Mouse (Mus musculus) heart, embryonic 11.5 days (tissue): ENCODE data around the gene Synj1. TPM values are rescaled to one million over a fixed set of nuclear protein-coding genes. Genes with fewer than 3 reads are reported as not detected.
A peak's percentile ranks its signal among the peaks of the same experiment; 100 is the strongest.

Experiments
- ATAC-seq: fragments of 200-750 bp; cut with Nextera tagmentation; replicated peaks from 2 replicates; pipeline ENCODE4 v1.8.0; 2017; ENCODE audit warnings: moderate library complexity; ENCODE audit not compliant: insufficient number of reproducible peaks, low FRiP score, low TSS enrichment
- H3K27ac ChIP-seq: fragments of 300-500 bp; sonication (generic); 2 replicates; pipeline ENCODE4 v1.5.1; 2014; ENCODE audit warnings: mild to moderate bottlenecking, low read depth, low read length
- H3K27me3 ChIP-seq: fragments of 300-500 bp; sonication (generic); 2 replicates; pipeline ENCODE4 v1.6.1; 2014; ENCODE audit warnings: mild to moderate bottlenecking, low read length, mixed read lengths; ENCODE audit not compliant: control insufficient read depth, insufficient read depth
- H3K36me3 ChIP-seq: fragments of 300-500 bp; sonication (generic); 2 replicates; pipeline ENCODE4 v1.6.1; 2014; ENCODE audit warnings: mild to moderate bottlenecking, low read length, moderate library complexity, mixed read lengths; ENCODE audit not compliant: control insufficient read depth, insufficient read depth
- H3K4me1 ChIP-seq: fragments of 300-500 bp; sonication (generic); 2 replicates; pipeline ENCODE4 v1.6.1; 2014; ENCODE audit warnings: low read length; ENCODE audit not compliant: control insufficient read depth, insufficient read depth
- H3K4me2 ChIP-seq: fragments of 300-500 bp; sonication (generic); 2 replicates; pipeline ENCODE4 v1.6.1; 2014; ENCODE audit warnings: mild to moderate bottlenecking, moderate library complexity
- H3K4me3 ChIP-seq: fragments of 300-500 bp; sonication (generic); 2 replicates; pipeline ENCODE4 v1.5.1; 2014; ENCODE audit warnings: low read depth, low read length
- H3K9ac ChIP-seq: fragments of 300-500 bp; sonication (generic); 2 replicates; pipeline ENCODE4 v1.6.1; 2014; ENCODE audit warnings: mild to moderate bottlenecking, low read depth, low read length, moderate library complexity
- H3K9me3 ChIP-seq: fragments of 300-500 bp; sonication (generic); replicated peaks from 2 replicates; pipeline ENCODE4 v1.6.1; 2016; ENCODE audit warnings: low read length; ENCODE audit not compliant: control insufficient read depth
- WGBS: fragments of 180-500 bp; shearing (Covaris S2); extraction: QIAGEN DNeasy Blood & Tissue Kit; methylation state at CpG from one replicate; pipeline ENCODE4 v1.1.7; 2014; ENCODE audit not compliant: insufficient replicate concordance; 5-methylcytosine and 5-hydroxymethylcytosine counted together
- polyA plus RNA-seq: library from polyadenylated mRNA; unstranded; fragments of >200 nt; fragmentation: Nextera tagmentation; extraction: Ambion mirVana; gene quantifications from 2 replicates; pipeline ENCODE4 v1.2.1, GENCODE M21; 2014

The Synj1 gene
- polyA plus RNA-seq, 1 experiment from 2014 or later = 15.2 TPM

- peak overlapping the region; percentile 72 for H3K4me2 ChIP-seq
- H3K27me3 ChIP-seq = no peaks in the 10 kb centered on the region
- no peaks in the 10 kb centered on the region for H3K9me3 ChIP-seq
- H3K9ac ChIP-seq = peak overlapping the region; percentile 79
- peak; percentile 68 for ATAC-seq
- H3K4me1 ChIP-seq = peaks cover 6% of the 10 kb centered on the region
- no peaks in the 10 kb centered on the region for H3K36me3 ChIP-seq
- peak overlapping the region; percentile 72 for H3K4me3 ChIP-seq
- under 1% methylated on average over 47 of the region's 63 CpGs for WGBS
- H3K27ac ChIP-seq = peak overlapping the region; percentile 96
Measured at GRCm38 (mm10) chr16:91043461-91044248, 32.5 kb upstream of the Synj1 start.

- no peaks in the 10 kb centered on the region for H3K9me3 ChIP-seq
- no peak overlapping the region for H3K27ac ChIP-seq
- peak overlapping the region; percentile 72 for H3K4me2 ChIP-seq
- no peaks in the 10 kb centered on the region for H3K27me3 ChIP-seq
- ATAC-seq = no peak
- H3K9ac ChIP-seq = peak overlapping the region; percentile 56; the same call in 1 of the 2 replicates
- peak overlapping the region; percentile 22 for H3K4me3 ChIP-seq
- peaks cover 6% of the 10 kb centered on the region for H3K4me1 ChIP-seq
- peaks cover 6% of the 10 kb centered on the region for H3K36me3 ChIP-seq
- WGBS = 72% methylated on average over 1 of the region's 1 CpGs
Measured at GRCm38 (mm10) chr16:91042640-91043039, 31.5 kb upstream of the Synj1 start.

GRCm38 (mm10) chr16:91035866-91036265 lies 24.8 kb upstream of the Synj1 start:
- peaks cover 36% of the 10 kb centered on the region for H3K36me3 ChIP-seq
- no peak overlapping the region for H3K27ac ChIP-seq
- H3K4me1 ChIP-seq = no peaks in the 10 kb centered on the region
- WGBS = 91% methylated on average over 10 of the region's 10 CpGs
- no peak overlapping the region for H3K9ac ChIP-seq
- H3K4me2 ChIP-seq = no peak overlapping the region
- H3K9me3 ChIP-seq = no peaks in the 10 kb centered on the region
- ATAC-seq = no peak
- no peaks in the 10 kb centered on the region for H3K27me3 ChIP-seq
- no peak overlapping the region for H3K4me3 ChIP-seq

GRCm38 (mm10) chr16:91030751-91031150 lies 19.6 kb upstream of the Synj1 start:
- no peak overlapping the region for H3K9ac ChIP-seq
- ATAC-seq = no peak
- no peak overlapping the region for H3K4me2 ChIP-seq
- H3K36me3 ChIP-seq = peaks cover 29% of the 10 kb centered on the region
- H3K27ac ChIP-seq = no peak overlapping the region
- H3K4me1 ChIP-seq = no peaks in the 10 kb centered on the region
- H3K27me3 ChIP-seq = no peaks in the 10 kb centered on the region
- H3K4me3 ChIP-seq = no peak overlapping the region
- no peaks in the 10 kb centered on the region for H3K9me3 ChIP-seq
- 93% methylated on average over 4 of the region's 4 CpGs for WGBS

GRCm38 (mm10) chr16:91029901-91030300 lies 18.8 kb upstream of the Synj1 start:
- no peaks in the 10 kb centered on the region for H3K4me1 ChIP-seq
- no peak for ATAC-seq
- 93% methylated on average over 2 of the region's 2 CpGs for WGBS
- no peak overlapping the region for H3K9ac ChIP-seq
- H3K27ac ChIP-seq = no peak overlapping the region
- no peak overlapping the region for H3K4me2 ChIP-seq
- no peak overlapping the region for H3K4me3 ChIP-seq
- H3K9me3 ChIP-seq = no peaks in the 10 kb centered on the region
- peaks cover 32% of the 10 kb centered on the region for H3K36me3 ChIP-seq
- no peaks in the 10 kb centered on the region for H3K27me3 ChIP-seq

- WGBS = 89% methylated on average over 8 of the region's 8 CpGs
- H3K36me3 ChIP-seq = peaks cover 32% of the 10 kb centered on the region
- H3K27ac ChIP-seq = no peak overlapping the region
- H3K27me3 ChIP-seq = no peaks in the 10 kb centered on the region
- H3K9ac ChIP-seq = no peak overlapping the region
- no peaks in the 10 kb centered on the region for H3K4me1 ChIP-seq
- no peak overlapping the region for H3K4me3 ChIP-seq
- no peak for ATAC-seq
- H3K9me3 ChIP-seq = no peaks in the 10 kb centered on the region
- no peak overlapping the region for H3K4me2 ChIP-seq
Measured at GRCm38 (mm10) chr16:91029161-91029743, 18.1 kb upstream of the Synj1 start.

- no peak for ATAC-seq
- no peaks in the 10 kb centered on the region for H3K4me1 ChIP-seq
- no peaks in the 10 kb centered on the region for H3K9me3 ChIP-seq
- H3K27ac ChIP-seq = no peak overlapping the region
- H3K36me3 ChIP-seq = peaks cover 41% of the 10 kb centered on the region
- no peaks in the 10 kb centered on the region for H3K27me3 ChIP-seq
- H3K4me2 ChIP-seq = no peak overlapping the region
- no peak overlapping the region for H3K4me3 ChIP-seq
- WGBS = 80% methylated on average over 4 of the region's 4 CpGs
- no peak overlapping the region for H3K9ac ChIP-seq
Measured at GRCm38 (mm10) chr16:91026290-91026689, 15.2 kb upstream of the Synj1 start.

- H3K9me3 ChIP-seq = no peaks in the 10 kb centered on the region
- WGBS = 96% methylated on average over 1 of the region's 1 CpGs
- H3K36me3 ChIP-seq = peaks cover 62% of the 10 kb centered on the region
- H3K4me2 ChIP-seq = no peak overlapping the region
- H3K27ac ChIP-seq = no peak overlapping the region
- no peaks in the 10 kb centered on the region for H3K4me1 ChIP-seq
- no peak overlapping the region for H3K4me3 ChIP-seq
- H3K27me3 ChIP-seq = no peaks in the 10 kb centered on the region
- no peak overlapping the region for H3K9ac ChIP-seq
- ATAC-seq = no peak
Measured at GRCm38 (mm10) chr16:91023384-91023783, 12.3 kb upstream of the Synj1 start.
